Mouse (Mus musculus): Measurements from ENCODE around the gene Thnsl1. TPM values are rescaled to one million over a fixed set of nuclear protein-coding genes. Genes with fewer than 3 reads are reported as not detected.

Gene Thnsl1
- polyA plus RNA-seq, 1 experiment from 2014 or later, result 6.2 TPM

DNA sequence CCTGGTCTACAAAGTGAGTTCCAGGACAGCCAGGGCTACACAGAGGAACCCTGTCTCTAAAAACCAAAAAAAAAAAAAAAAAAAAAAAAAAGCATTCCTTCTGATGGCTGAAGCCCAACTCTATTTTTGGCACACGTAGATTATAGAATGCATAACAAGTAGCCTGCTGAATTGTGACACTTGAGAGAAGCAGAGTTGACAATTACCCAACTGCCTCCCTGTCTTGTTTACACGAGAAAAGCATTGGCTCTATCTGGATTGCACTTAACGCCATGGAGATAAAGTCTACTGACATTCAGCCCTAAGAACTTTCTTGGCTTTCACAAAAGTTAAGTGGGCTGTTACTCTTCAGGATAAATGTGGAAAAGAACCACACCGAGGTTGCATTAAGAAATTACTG is 39.5 kb downstream of the Thnsl1 start:
- Histone ChIP-seq H3K4me1 (no peaks in the 10 kb centered on the region), H3K4me2 (replicated peaks) (no peak overlapping the region), H3K36me3 (no peaks in the 10 kb centered on the region), H3K27ac (no peak overlapping the region), H3K27me3 (no peaks in the 10 kb centered on the region), H3K9ac (no peak overlapping the region), H3K9me3 (no peaks in the 10 kb centered on the region), H3K4me3 (no peak overlapping the region)
- no peak for ATAC-seq (ENCODE audit: low FRiP score, low read depth)
- WGBS, result 82% methylated on average over 4 of the region's 4 CpGs

DNA sequence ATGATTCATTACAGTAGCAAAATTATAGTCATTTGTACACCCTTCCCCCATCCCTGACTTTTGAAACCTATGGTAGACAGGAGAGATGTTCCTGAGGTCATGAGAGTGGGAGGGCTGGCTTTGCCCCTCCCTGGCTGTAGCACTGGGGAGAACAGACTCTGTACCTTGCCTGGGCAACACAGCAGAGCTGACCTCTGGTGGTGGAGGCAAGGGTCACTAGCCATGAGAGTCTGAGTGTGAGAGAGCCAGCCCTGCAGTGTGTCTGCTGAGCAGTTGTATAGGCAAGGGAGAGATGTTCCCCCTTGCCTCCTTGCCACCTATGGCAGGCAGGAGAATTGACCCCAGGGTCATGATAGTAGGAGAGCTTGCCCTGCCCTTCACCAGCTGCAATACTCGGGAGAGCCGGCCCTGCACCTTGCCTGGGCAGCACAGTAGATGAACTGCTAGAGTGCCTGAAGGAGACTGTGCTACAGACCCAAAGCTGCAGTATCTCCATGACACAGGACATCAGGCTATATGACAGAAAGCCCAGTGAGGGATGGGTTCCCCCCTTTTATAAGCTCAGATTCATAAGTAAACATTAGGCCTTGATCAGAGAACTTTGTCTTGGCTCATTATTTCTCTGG is 40.1 kb downstream of the Thnsl1 start:
- Histone ChIP-seq H3K27ac (no peak overlapping the region), H3K4me1 (no peaks in the 10 kb centered on the region), H3K4me2 (replicated peaks) (no peak overlapping the region), H3K4me3 (no peak overlapping the region), H3K27me3 (no peaks in the 10 kb centered on the region), H3K9ac (no peak overlapping the region), H3K36me3 (no peaks in the 10 kb centered on the region), H3K9me3 (no peaks in the 10 kb centered on the region)
- WGBS, result 73% methylated on average over 2 of the region's 2 CpGs
- ATAC-seq (ENCODE audit: low FRiP score, low read depth), result no peak

DNA sequence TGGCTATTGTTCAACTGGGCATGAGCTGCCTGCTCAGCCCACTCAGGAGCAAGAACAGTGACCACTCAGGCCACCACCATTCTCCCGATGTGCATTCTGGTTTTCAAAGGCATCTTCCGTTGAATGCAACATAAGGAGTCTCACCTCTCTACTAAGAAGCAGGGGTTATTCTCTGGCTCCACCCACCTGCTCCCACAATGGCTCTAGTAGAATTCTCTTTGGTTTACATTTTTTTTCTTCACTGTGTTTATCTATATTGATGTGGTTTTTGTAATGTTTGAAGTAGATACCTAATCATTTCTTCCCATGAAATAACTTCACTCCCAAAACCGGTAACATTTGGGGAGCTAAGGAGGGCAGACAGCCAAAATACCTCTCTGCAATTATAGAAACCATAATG is 48.1 kb downstream of the Thnsl1 start:
- Histone ChIP-seq H3K4me1 (no peaks in the 10 kb centered on the region), H3K4me2 (replicated peaks) (no peak overlapping the region), H3K9me3 (no peaks in the 10 kb centered on the region), H3K36me3 (no peaks in the 10 kb centered on the region), H3K4me3 (no peak overlapping the region), H3K9ac (no peak overlapping the region), H3K27ac (no peak overlapping the region), H3K27me3 (no peaks in the 10 kb centered on the region)
- 81% methylated on average over 3 of the region's 3 CpGs for WGBS
- ATAC-seq (ENCODE audit: low FRiP score, low read depth), result no peak

DNA sequence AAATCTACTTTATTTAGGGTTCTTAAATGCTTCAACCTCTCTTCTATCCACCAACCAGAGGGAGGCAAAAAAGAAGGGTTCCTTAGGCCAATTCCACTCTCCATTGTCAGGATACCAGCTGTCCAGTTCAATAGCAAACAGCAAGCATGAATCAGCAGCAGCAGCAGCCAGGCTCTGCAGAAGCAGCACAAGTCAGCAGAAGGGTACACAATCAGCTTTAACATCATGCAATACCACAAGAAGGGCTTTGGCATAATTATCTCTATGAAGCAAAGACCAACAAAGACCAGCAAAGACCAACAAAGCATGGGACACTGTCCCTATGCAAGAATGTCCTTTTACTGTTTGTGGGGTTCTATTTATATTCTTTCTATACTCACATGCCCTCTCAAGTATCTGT is 48.8 kb downstream of the Thnsl1 start:
- Histone ChIP-seq H3K36me3 (no peaks in the 10 kb centered on the region), H3K27ac (no peak overlapping the region), H3K9me3 (no peaks in the 10 kb centered on the region), H3K4me3 (no peak overlapping the region), H3K27me3 (no peaks in the 10 kb centered on the region), H3K9ac (no peak overlapping the region), H3K4me1 (no peaks in the 10 kb centered on the region), H3K4me2 (replicated peaks) (no peak overlapping the region)
- ATAC-seq (ENCODE audit: low FRiP score, low read depth), result no peak

DNA sequence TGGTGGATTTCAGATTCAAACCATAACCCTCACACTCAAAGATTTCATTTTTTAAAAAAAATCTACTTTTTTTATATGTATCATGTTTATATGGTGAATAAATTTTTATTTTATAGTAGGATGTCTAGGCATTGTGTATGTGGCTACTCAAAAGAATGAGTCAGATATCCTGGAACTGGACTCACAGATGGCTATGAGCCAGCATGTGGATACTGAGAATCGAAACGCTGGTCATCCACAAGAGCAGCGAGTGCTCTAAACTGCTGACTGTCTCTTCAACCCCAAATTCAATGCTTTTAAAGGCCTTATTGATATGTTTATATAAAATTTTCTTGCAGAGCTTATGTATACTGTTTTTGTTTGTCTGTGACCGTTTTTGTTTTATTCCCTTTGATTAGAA is 52.8 kb downstream of the Thnsl1 start:
- Histone ChIP-seq H3K4me3 (no peak overlapping the region), H3K9me3 (no peaks in the 10 kb centered on the region), H3K9ac (no peak overlapping the region), H3K4me2 (replicated peaks) (no peak overlapping the region), H3K4me1 (0 out of 2 replicates have a peak, but pooled peaks cover 3% of the 10 kb centered on the region), H3K27ac (no peak overlapping the region), H3K36me3 (no peaks in the 10 kb centered on the region), H3K27me3 (no peaks in the 10 kb centered on the region)
- WGBS, result 89% methylated on average over 4 of the region's 4 CpGs
- ATAC-seq (ENCODE audit: low FRiP score, low read depth), result no peak

DNA sequence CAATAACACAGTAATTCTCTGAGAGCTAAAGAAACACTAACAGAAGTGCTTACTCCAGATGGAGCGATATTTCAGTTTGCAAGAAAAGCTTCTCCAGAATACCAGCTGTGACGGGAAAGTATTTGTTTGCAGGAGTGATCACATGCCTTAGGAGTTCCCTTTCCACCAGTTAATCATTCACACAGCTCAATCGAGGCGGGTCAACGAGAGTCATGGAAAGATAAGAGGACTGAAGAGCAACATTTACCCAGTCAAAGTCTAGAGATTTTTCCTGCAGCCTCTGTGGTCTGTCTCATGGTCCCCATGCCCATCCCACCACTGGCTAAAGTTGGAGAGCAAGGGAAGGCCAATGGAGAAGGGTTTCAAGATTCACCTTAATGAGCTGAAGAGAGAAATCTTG is 53.6 kb downstream of the Thnsl1 start:
- 71% methylated on average over 5 of the region's 5 CpGs for WGBS
- ATAC-seq (ENCODE audit: low FRiP score, low read depth), result no peak
- H3K4me1 ChIP-seq, result 0 out of 2 replicates have a peak, but pooled peaks cover 3% of the 10 kb centered on the region
- no peak overlapping the region for H3K9ac ChIP-seq
- no peaks in the 10 kb centered on the region for H3K9me3 ChIP-seq
- H3K36me3 ChIP-seq, result no peaks in the 10 kb centered on the region
- no peak overlapping the region for H3K27ac ChIP-seq
- H3K4me3 ChIP-seq, result no peak overlapping the region
- no peak overlapping the region for H3K4me2 ChIP-seq (replicated peaks)
- H3K27me3 ChIP-seq, result no peaks in the 10 kb centered on the region

DNA sequence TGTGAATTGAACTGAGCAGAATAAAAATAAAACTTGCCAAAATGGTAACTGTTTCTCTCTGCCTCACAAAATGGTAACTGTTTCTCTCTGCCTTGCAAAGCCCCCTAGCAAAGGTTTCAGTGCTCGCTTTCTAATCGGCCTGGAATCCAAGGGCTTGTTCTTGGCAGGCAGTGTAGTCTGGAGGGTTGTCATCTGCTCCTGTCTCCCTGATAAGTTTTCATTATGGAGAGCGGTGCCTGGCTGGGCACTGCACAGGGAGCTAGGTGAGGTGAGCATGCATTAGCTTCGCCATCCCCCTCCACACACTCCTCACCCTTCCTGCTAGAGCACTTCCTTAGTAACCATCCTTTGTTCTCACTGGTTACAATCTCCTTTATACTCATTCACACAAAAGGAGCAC is 54.5 kb downstream of the Thnsl1 start:
- H3K4me1 ChIP-seq, result 0 out of 2 replicates have a peak, but pooled peaks cover 3% of the 10 kb centered on the region
- ATAC-seq (ENCODE audit: low FRiP score, low read depth), result no peak
- no peak overlapping the region for H3K4me3 ChIP-seq
- H3K27ac ChIP-seq, result no peak overlapping the region
- H3K4me2 ChIP-seq (replicated peaks), result no peak overlapping the region
- H3K9me3 ChIP-seq, result no peaks in the 10 kb centered on the region
- 63% methylated on average over 4 of the region's 4 CpGs for WGBS
- no peaks in the 10 kb centered on the region for H3K27me3 ChIP-seq
- no peak overlapping the region for H3K9ac ChIP-seq
- no peaks in the 10 kb centered on the region for H3K36me3 ChIP-seq

DNA sequence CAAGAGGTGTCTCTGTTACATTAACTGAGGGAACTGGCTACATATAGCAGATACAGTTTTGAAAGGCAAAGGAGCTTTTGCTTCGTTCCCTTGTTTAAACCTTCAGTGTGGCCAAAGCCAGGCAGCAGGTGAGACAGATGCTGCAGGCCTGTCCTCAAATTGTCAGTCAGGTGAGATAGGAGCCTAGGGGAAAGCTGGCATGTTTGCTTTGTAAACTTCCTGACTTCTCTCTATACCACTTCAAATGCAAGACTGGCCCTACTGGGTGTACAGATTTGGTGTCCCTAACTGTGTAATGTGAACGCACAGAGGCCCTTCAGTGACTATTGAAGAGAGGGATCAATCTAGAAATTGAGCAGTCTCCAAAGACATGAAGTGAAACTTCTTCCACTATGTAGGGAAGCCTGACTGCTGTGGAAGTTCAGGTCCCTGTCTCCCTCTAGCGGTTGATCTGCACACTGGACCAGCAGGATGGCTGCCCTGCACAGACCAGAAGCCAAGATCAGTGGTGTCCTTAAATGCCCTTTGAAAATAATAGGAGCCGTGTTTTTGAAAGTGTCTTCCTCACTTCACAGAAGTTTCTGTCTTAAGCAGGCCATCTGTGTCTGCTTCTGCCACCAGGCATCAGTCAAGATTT is 56.0 kb downstream of the Thnsl1 start:
- Histone ChIP-seq H3K9me3 (no peaks in the 10 kb centered on the region), H3K4me2 (replicated peaks) (no peak overlapping the region), H3K36me3 (no peaks in the 10 kb centered on the region), H3K9ac (no peak overlapping the region), H3K4me3 (no peak overlapping the region), H3K4me1 (0 out of 2 replicates have a peak, but pooled peaks cover 3% of the 10 kb centered on the region), H3K27me3 (no peaks in the 10 kb centered on the region), H3K27ac (no peak overlapping the region)
- peak; percentile 91 for ATAC-seq (ENCODE audit: low FRiP score, low read depth)
- 27% methylated on average over 4 of the region's 4 CpGs for WGBS

DNA sequence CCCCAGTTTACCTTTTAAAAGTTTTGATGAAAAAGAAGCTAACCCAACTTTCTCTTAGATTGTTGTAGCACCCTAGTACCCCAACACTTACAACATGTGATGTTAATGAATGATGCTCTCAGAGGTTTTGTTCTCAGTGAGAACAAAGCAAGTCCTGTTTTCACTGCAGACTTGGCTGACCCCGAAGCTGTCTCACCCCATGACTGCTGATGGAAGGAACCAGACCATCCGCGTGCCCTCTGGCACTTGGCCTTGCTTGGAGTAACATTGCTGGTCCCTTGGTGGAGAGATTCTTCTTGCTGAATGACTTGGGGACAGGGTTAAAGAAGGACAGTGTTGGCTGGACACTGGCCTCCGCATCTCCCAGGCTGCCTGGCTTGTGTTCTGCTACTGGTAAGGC is 58.5 kb downstream of the Thnsl1 start:
- peaks cover 8% of the 10 kb centered on the region for H3K4me1 ChIP-seq
- H3K9me3 ChIP-seq, result no peaks in the 10 kb centered on the region
- no peaks in the 10 kb centered on the region for H3K27me3 ChIP-seq
- no peaks in the 10 kb centered on the region for H3K36me3 ChIP-seq
- no peak overlapping the region for H3K4me3 ChIP-seq
- H3K9ac ChIP-seq, result no peak overlapping the region
- 86% methylated on average over 4 of the region's 4 CpGs for WGBS
- no peak overlapping the region for H3K4me2 ChIP-seq (replicated peaks)
- no peak overlapping the region for H3K27ac ChIP-seq
- ATAC-seq (ENCODE audit: low FRiP score, low read depth), result no peak

Other genes starting within 250 kb of the Thnsl1 start
- 9.5 and 11.1 TPM in 2 replicates for gene Arhgap21, start 236.8 kb upstream of the Thnsl1 start, polyA plus RNA-seq (2015; fragmentation: Nextera tagmentation; extraction: Ambion mirVana)
- gene Enkur, start 359 bp upstream of the Thnsl1 start, polyA plus RNA-seq (2015; fragmentation: Nextera tagmentation; extraction: Ambion mirVana), result 0.39 and 0.52 TPM in 2 replicates
- 0.01 and 0.03 TPM in 2 replicates for gene Gpr158, start 161.8 kb downstream of the Thnsl1 start, polyA plus RNA-seq (2015; fragmentation: Nextera tagmentation; extraction: Ambion mirVana)

All from limb, embryonic 13.5 days (tissue).